Mouse (Mus musculus): Measurements from ENCODE around the gene Nrgn.

- TF ChIP-seq POLR2A (IDR thresholded peaks at IDR 0.05; ENCODE audit: borderline replicate concordance, extremely low read depth, low read depth, low read length), result peak; percentile 18; the same call in 1 of the 2 replicates
- 0 out of 2 replicates have a peak, but pooled peaks have one; percentile 22 for TF ChIP-seq CTCF (IDR thresholded peaks at IDR 0.05; ENCODE audit: insufficient read depth, low read length)
These were observed 26.0 kb downstream of the Nrgn start for GRCm38 (mm10) chr9:37526443-37527395.

All from lung, adult 2 months (tissue).